Mouse (Mus musculus) heart, adult 2 months (tissue): Measurements from ENCODE around the gene Litaf.

Source experiments
- CTCF ChIP-seq: fragments of 200-600 bp; IDR thresholded peaks from 2 replicates; pipeline ENCODE4 v1.8.1; 2022; ENCODE audit warnings: antibody characterized with exemption, mild to moderate bottlenecking, moderate library complexity
- POLR2A ChIP-seq: fragments of 200-500 bp; IDR thresholded peaks from 2 replicates; pipeline ENCODE4 v1.6.1; 2011; ENCODE audit warnings: mild to moderate bottlenecking, low read depth, low read length, control low read depth; ENCODE audit not compliant: insufficient read depth

DNA sequence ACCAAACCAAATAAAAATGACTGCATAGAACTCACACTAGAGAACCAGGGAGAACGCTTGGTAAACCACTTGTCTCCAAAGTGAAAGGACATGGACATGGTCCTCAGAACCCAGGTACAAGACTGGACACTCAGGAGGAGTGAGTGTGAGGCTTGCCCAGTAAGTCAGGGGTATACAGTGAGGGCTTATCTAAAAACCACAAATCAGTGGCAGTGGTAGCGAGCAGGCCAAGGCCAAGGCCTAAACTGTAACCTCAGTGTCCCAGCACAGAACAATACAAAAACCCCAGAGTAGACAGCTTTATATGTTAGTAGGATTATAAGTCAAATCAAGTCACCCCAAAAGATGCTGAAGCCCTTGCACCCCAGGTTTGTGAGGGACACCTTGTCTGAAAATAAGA is 154.9 kb downstream of the Litaf start:
- TF ChIP-seq POLR2A, result no peak
- TF ChIP-seq CTCF, result no peak
